Mouse (Mus musculus): Measurements from ENCODE around the gene Zfp185. TPM values are rescaled to one million over a fixed set of nuclear protein-coding genes. Genes with fewer than 3 reads are reported as not detected.

The Zfp185 gene
- total and polyA plus RNA-seq, 3 experiments, result not detected

DNA sequence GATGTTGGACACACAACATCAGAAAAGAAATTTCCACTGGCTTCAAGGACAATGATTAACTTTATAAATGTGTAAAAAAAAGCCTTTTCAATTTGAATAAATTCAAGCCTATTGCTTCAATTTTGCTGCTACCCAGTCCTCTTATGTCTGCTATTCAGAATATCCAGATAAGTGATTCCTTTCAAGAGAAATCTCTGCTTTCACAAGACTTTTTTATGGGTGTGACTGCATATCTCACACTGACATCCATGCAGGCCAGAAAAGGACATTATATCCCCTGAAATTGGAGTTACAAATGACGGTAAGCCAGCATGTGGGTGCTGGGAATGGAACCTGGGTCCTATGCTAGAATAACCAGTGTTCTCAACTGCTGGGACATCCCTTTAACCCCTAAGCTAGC lies 74.4 kb downstream of the Zfp185 start:
- dilution Hi-C loops (cut with MboI; ENCODE audit: extremely low pct_ligation_motif_present, extremely low pct_unique_long_range_greater_than_20kb, low sequenced_read_pairs) (no loop called here), in situ Hi-C loops (cut with MboI; ENCODE audit: low pct_ligation_motif_present, low pct_unique_long_range_greater_than_20kb, low sequenced_read_pairs) (no loop called here)
- no peak overlapping the region for H3K4me3 ChIP-seq (replicated peaks in 1 of 3; ENCODE audit: low read depth in 2 of 3, low read length in 2 of 3, poor library complexity in 1 of 3)
- H3K27ac ChIP-seq (ENCODE audit: insufficient read depth, low read depth), result no peak overlapping the region
- no peak overlapping the region for H3K4me2 ChIP-seq (ENCODE audit: insufficient read depth, low read depth, poor library complexity, severe bottlenecking)
- no peaks in the 10 kb centered on the region for H3K79me2 ChIP-seq (replicated peaks; ENCODE audit: control insufficient read depth, extremely low read depth, insufficient read depth, poor library complexity, severe bottlenecking)
- H3K4me1 ChIP-seq (ENCODE audit: control insufficient read depth in 1 of 2, insufficient read depth in 2 of 2), result no peaks in the 10 kb centered on the region
- no peak overlapping the region for H3K9ac ChIP-seq (ENCODE audit: insufficient read depth, low read depth)
- TF ChIP-seq NELFE (IDR thresholded peaks at IDR 0.05; ENCODE audit: low read depth, low read length) (no peak), BHLHE40 (IDR thresholded peaks at IDR 0.05; ENCODE audit: low read depth, low read length) (no peak), ZKSCAN1 (IDR thresholded peaks at IDR 0.05; ENCODE audit: borderline replicate concordance, low read depth, low read length) (no peak), JUN (IDR thresholded peaks at IDR 0.05; ENCODE audit: insufficient read depth, low read depth, low read length) (no peak), ELF1 (IDR thresholded peaks at IDR 0.05; ENCODE audit: low read depth, low read length) (no peak), MXI1 (IDR thresholded peaks at IDR 0.05; ENCODE audit: low read depth, low read length) (no peak), MYC (IDR thresholded peaks at IDR 0.05; ENCODE audit: low read depth, low read length) (no peak), SMC3 (IDR thresholded peaks at IDR 0.05; ENCODE audit: low read depth, low read length) (no peak), CHD1 (IDR thresholded peaks at IDR 0.05; ENCODE audit: low read depth, low read length) (no peak), SIN3A (IDR thresholded peaks at IDR 0.05; ENCODE audit: low read length) (no peak)
- no peaks in the 10 kb centered on the region for H3K9me3 ChIP-seq (replicated peaks; ENCODE audit: low read length)
- H3K27me3 ChIP-seq (replicated peaks), result no peaks in the 10 kb centered on the region
- DNase-seq (ENCODE audit: extremely low read depth), result no peak
- no peaks in the 10 kb centered on the region for H3K36me3 ChIP-seq (replicated peaks in 1 of 2; ENCODE audit: control insufficient read depth in 1 of 2, insufficient read depth in 1 of 2, low read length in 1 of 2)

- Histone ChIP-seq H3K9me3 (replicated peaks; ENCODE audit: low read length) (no peaks in the 10 kb centered on the region), H3K79me2 (replicated peaks; ENCODE audit: control insufficient read depth, extremely low read depth, insufficient read depth, poor library complexity, severe bottlenecking) (no peaks in the 10 kb centered on the region), H3K36me3 (replicated peaks in 1 of 2; ENCODE audit: control insufficient read depth in 1 of 2, insufficient read depth in 1 of 2, low read length in 1 of 2) (no peaks in the 10 kb centered on the region), H3K27me3 (replicated peaks) (no peaks in the 10 kb centered on the region), H3K9ac (ENCODE audit: insufficient read depth, low read depth) (no peak overlapping the region), H3K4me2 (ENCODE audit: insufficient read depth, low read depth, poor library complexity, severe bottlenecking) (no peak overlapping the region), H3K4me1 (ENCODE audit: control insufficient read depth in 1 of 2, insufficient read depth in 2 of 2) (no peaks in the 10 kb centered on the region), H3K27ac (ENCODE audit: insufficient read depth, low read depth) (no peak overlapping the region), H3K4me3 (replicated peaks in 1 of 3; ENCODE audit: low read depth in 2 of 3, low read length in 2 of 3, poor library complexity in 1 of 3) (no peak overlapping the region)
- dilution Hi-C loops (cut with MboI; ENCODE audit: extremely low pct_ligation_motif_present, extremely low pct_unique_long_range_greater_than_20kb, low sequenced_read_pairs), result no loop called here
- DNase-seq (ENCODE audit: extremely low read depth), result no peak
- TF ChIP-seq USF1 (IDR thresholded peaks at IDR 0.05; ENCODE audit: low read depth, low read length) (no peak), ZC3H11A (IDR thresholded peaks at IDR 0.05; ENCODE audit: low read depth, low read length) (no peak), ZKSCAN1 (IDR thresholded peaks at IDR 0.05; ENCODE audit: borderline replicate concordance, low read depth, low read length) (no peak), KAT2A (IDR thresholded peaks at IDR 0.05; ENCODE audit: insufficient replicate concordance, low read length) (no peak)
- in situ Hi-C loops (cut with MboI; ENCODE audit: low pct_ligation_motif_present, low pct_unique_long_range_greater_than_20kb, low sequenced_read_pairs), result no loop called here
Observed at GRCm38 (mm10) chrX:73062323-73062722, 75.2 kb downstream of the Zfp185 start.
